Mouse (Mus musculus): ENCODE measurements around the gene Hipk2. TPM values are rescaled to one million over a fixed set of nuclear protein-coding genes. Genes with fewer than 3 reads are reported as not detected.
A peak's percentile ranks its signal among the peaks of the same experiment; 100 is the strongest.

The Hipk2 gene
- total and polyA plus RNA-seq, 3 experiments, result 3.9 to 85.1 (median 14.1) TPM

DNA sequence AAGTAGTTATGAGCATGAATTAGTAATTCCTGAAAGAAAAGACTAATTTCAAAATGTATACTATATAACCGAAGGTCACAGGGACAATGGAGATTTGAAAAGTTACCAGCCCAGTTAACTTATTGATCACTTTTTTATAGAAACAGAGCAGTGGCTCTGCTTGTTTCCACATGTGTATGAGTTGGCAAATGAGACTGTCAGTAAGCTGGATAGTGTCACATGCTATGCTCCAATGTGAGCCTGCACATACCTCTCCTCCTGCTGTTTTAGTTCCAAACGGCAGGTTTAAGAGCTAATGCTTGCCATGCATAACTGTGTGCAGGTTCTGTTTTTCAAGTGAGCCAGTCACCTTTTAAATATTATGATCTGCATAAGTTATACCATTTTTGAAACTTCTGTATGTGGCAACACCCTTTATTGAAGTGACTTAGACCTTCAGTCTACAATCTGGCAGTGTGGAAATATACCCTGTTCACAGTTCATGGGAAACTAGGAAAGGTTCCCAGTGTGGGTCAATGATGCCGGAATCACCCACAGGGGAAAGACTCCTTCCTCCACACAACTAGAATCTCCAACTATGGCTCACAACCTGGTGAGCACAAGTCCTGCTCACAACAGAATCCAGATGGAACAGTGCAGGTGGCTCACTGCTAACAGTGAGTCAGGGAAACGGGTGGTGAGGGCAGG is 64.4 kb downstream of the Hipk2 start:
- DNase-seq (ENCODE audit: low read depth, low spot score), result no peak
- TF ChIP-seq ZKSCAN1 (IDR thresholded peaks at IDR 0.05; ENCODE audit: low read depth, low read length) (no peak), POLR2AphosphoS5 (IDR thresholded peaks at IDR 0.05; ENCODE audit: borderline replicate concordance, low read depth, low read length) (no peak), TCF12 (IDR thresholded peaks at IDR 0.05; ENCODE audit: low read depth, low read length) (no peak), NELFE (IDR thresholded peaks at IDR 0.05; ENCODE audit: low read depth, low read length) (no peak), UBTF (IDR thresholded peaks at IDR 0.05; ENCODE audit: borderline replicate concordance, insufficient read depth, low read depth, low read length) (no peak), JUND (IDR thresholded peaks at IDR 0.05; ENCODE audit: low read depth, low read length) (no peak), NRF1 (IDR thresholded peaks at IDR 0.05; ENCODE audit: insufficient read depth, low read depth, low read length, poor library complexity, severe bottlenecking) (no peak), E2F4 (IDR thresholded peaks at IDR 0.05; ENCODE audit: borderline replicate concordance, low read depth, low read length) (no peak), ZNF384 (IDR thresholded peaks at IDR 0.05; ENCODE audit: low read depth, low read length) (no peak), ZC3H11A (IDR thresholded peaks at IDR 0.05; ENCODE audit: low read depth, low read length) (no peak), MYB (IDR thresholded peaks at IDR 0.05; ENCODE audit: low read depth, low read length) (no peak)
- H3K9me3 ChIP-seq (replicated peaks; ENCODE audit: insufficient read depth, low read length), result no peaks in the 10 kb centered on the region
- H3K4me3 ChIP-seq (ENCODE audit: control insufficient read depth in 1 of 2, insufficient read depth in 1 of 2, low read depth in 2 of 2, low read length in 2 of 2), result no peak overlapping the region
- H3K27me3 ChIP-seq (ENCODE audit: control insufficient read depth in 1 of 2, insufficient read depth in 2 of 2, low read length in 2 of 2), result no peaks in the 10 kb centered on the region
- no peak overlapping the region for H3K9ac ChIP-seq (ENCODE audit: control insufficient read depth, low read depth, low read length, poor library complexity, severe bottlenecking)
- H3K4me1 ChIP-seq (ENCODE audit: control insufficient read depth in 1 of 2, insufficient read depth in 2 of 2, low read length in 2 of 2), result peaks cover 22 to 43% of the 10 kb centered on the region in 2 experiments
- peaks cover 0 to 36% of the 10 kb centered on the region in 2 experiments; a peak in 2 of 4 replicates for H3K36me3 ChIP-seq (ENCODE audit: control insufficient read depth in 1 of 2, insufficient read depth in 2 of 2, low read length in 2 of 2)
- H3K27ac ChIP-seq (ENCODE audit: control insufficient read depth, low read depth, low read length), result no peak overlapping the region
- H3K79me2 ChIP-seq (ENCODE audit: control insufficient read depth, insufficient read depth, low read length, poor library complexity), result no peaks in the 10 kb centered on the region; the same call in 1 of the 2 replicates

DNA sequence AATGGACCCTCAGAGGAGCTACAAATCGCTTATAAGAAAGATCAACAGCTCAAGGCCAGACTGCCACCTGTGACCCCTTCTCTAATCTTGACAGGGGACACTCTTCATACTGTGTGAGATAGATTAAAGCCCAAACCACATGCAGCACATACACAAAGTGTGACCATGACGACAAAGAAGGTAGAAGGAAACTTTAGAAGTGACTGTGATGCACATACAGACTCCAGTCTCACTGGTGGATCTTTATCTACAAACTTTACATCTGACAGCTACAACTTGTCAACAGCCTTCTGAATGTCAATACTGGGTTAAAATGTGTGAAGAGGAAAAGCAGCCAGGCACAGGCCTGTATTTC is 65.9 kb downstream of the Hipk2 start:
- Histone ChIP-seq H3K27me3 (ENCODE audit: control insufficient read depth in 1 of 2, insufficient read depth in 2 of 2, low read length in 2 of 2) (no peaks in the 10 kb centered on the region), H3K79me2 (ENCODE audit: control insufficient read depth, insufficient read depth, low read length, poor library complexity) (no peaks in the 10 kb centered on the region; the same call in 1 of the 2 replicates), H3K27ac (ENCODE audit: control insufficient read depth, low read depth, low read length) (peak overlapping the region; percentile 31), H3K36me3 (ENCODE audit: control insufficient read depth in 1 of 2, insufficient read depth in 2 of 2, low read length in 2 of 2) (peaks cover 0 to 21% of the 10 kb centered on the region in 2 experiments; a peak in 2 of 4 replicates), H3K9ac (ENCODE audit: control insufficient read depth, low read depth, low read length, poor library complexity, severe bottlenecking) (peak overlapping the region; percentile 5), H3K4me1 (ENCODE audit: control insufficient read depth in 1 of 2, insufficient read depth in 2 of 2, low read length in 2 of 2) (peaks cover 16 to 29% of the 10 kb centered on the region in 2 experiments), H3K9me3 (replicated peaks; ENCODE audit: insufficient read depth, low read length) (no peaks in the 10 kb centered on the region), H3K4me3 (ENCODE audit: control insufficient read depth in 1 of 2, insufficient read depth in 1 of 2, low read depth in 2 of 2, low read length in 2 of 2) (0 out of 4 replicates have a peak overlapping the region, but pooled peaks of 1 of the 2 experiments have one; percentile 4)
- DNase-seq (ENCODE audit: low read depth, low spot score), result peak; percentile 59
- TF ChIP-seq GABPA (IDR thresholded peaks at IDR 0.05; ENCODE audit: low read depth, low read length), result no peak
- peak; percentile 9; the same call in 1 of the 2 replicates for TF ChIP-seq ETS1 (IDR thresholded peaks at IDR 0.05; ENCODE audit: low read depth, low read length)
- peak; percentile 63 for TF ChIP-seq MXI1 (IDR thresholded peaks at IDR 0.05; ENCODE audit: low read depth, low read length)
- no peak for TF ChIP-seq TCF12 (IDR thresholded peaks at IDR 0.05; ENCODE audit: low read depth, low read length)
- TF ChIP-seq HCFC1 (IDR thresholded peaks at IDR 0.05; ENCODE audit: low read depth, low read length), result no peak
- no peak for TF ChIP-seq ZNF384 (IDR thresholded peaks at IDR 0.05; ENCODE audit: low read depth, low read length)
- TF ChIP-seq MAZ (IDR thresholded peaks at IDR 0.05; ENCODE audit: low read depth, low read length), result no peak
- peak; percentile 43 for TF ChIP-seq TAL1 (IDR thresholded peaks at IDR 0.05; ENCODE audit: low read length)
- TF ChIP-seq RCOR1 (IDR thresholded peaks at IDR 0.05; ENCODE audit: low read depth, low read length), result no peak
- TF ChIP-seq KAT2A (conservative IDR thresholded peaks at IDR 0.05; ENCODE audit: low read depth, low read length), result no peak
- TF ChIP-seq MYC (IDR thresholded peaks at IDR 0.05; ENCODE audit: low read depth, low read length), result no peak
- TF ChIP-seq EP300 (IDR thresholded peaks at IDR 0.05; ENCODE audit: low read depth in 1 of 2, low read length in 2 of 2), result no peak
- TF ChIP-seq GATA1 (IDR thresholded peaks at IDR 0.05; ENCODE audit: low read depth, low read length), result 0 out of 2 replicates have a peak, but pooled peaks have one; percentile 30
- no peak for TF ChIP-seq MEF2A (IDR thresholded peaks at IDR 0.05; ENCODE audit: extremely low read depth, insufficient replicate concordance, low read depth, low read length, poor library complexity, severe bottlenecking)
- TF ChIP-seq NELFE (IDR thresholded peaks at IDR 0.05; ENCODE audit: low read depth, low read length), result no peak
- no peak for TF ChIP-seq ZMIZ1 (IDR thresholded peaks at IDR 0.05; ENCODE audit: low read depth, low read length)
- no peak for TF ChIP-seq UBTF (IDR thresholded peaks at IDR 0.05; ENCODE audit: borderline replicate concordance, insufficient read depth, low read depth, low read length)
- TF ChIP-seq MAFK (IDR thresholded peaks at IDR 0.05; ENCODE audit: borderline replicate concordance, low read depth, low read length), result no peak
- TF ChIP-seq NRF1 (IDR thresholded peaks at IDR 0.05; ENCODE audit: insufficient read depth, low read depth, low read length, poor library complexity, severe bottlenecking), result no peak
- no peak for TF ChIP-seq BHLHE40 (IDR thresholded peaks at IDR 0.05; ENCODE audit: borderline replicate concordance, low read depth, low read length)
